Mouse (Mus musculus): ENCODE data around the gene Ankrd13a.
"Not testable (repeated sequence)": the region's sequence is repeated elsewhere in the genome, so short reads cannot be mapped to it uniquely, and the experiment has no call there.

Gene Ankrd13a

GRCm38 (mm10) chr5:114829740-114830139 is 55.3 kb downstream of the Ankrd13a start:
- DNase-seq (ENCODE audit: low read depth, low spot score), result no peak

- peak; percentile 61 for DNase-seq (ENCODE audit: low read depth, low spot score)
These were observed 62.4 kb downstream of the Ankrd13a start for GRCm38 (mm10) chr5:114836886-114837285.

- DNase-seq (ENCODE audit: low read depth, low spot score), result not testable (repeated sequence)
These were observed 66.0 kb downstream of the Ankrd13a start for GRCm38 (mm10) chr5:114840481-114840880.

- not testable (repeated sequence) for DNase-seq (ENCODE audit: low read depth, low spot score)
These were observed 67.7 kb downstream of the Ankrd13a start for GRCm38 (mm10) chr5:114842155-114842554.

DNA sequence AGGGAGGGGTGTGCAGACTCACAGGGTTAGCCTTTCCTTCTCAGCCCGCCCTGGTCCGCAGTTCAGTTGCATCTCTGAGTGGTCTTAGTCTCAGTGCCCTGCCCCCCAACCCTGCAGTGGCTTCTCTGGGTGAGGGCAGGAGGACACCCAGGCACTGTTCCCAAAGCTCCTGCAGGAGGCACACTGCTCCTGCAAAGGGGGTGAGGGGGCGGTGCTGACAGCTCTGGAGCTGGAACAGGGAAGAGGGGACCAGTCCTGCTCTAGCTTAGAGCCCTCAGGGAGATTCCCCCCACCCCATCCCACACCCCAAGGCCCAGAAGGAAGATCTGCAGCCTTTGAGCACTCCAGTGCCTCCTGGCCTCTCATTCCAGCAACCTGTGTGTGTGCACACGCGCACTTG is 68.2 kb downstream of the Ankrd13a start:
- no peak for DNase-seq (ENCODE audit: low read depth, low spot score)

GRCm38 (mm10) chr5:114844371-114844770 is 69.9 kb downstream of the Ankrd13a start:
- DNase-seq (ENCODE audit: low read depth, low spot score), result not testable (repeated sequence)

- DNase-seq (ENCODE audit: low read depth, low spot score), result no peak
These were observed 77.2 kb downstream of the Ankrd13a start for GRCm38 (mm10) chr5:114851565-114852236.

GRCm38 (mm10) chr5:114853364-114853763 is 78.9 kb downstream of the Ankrd13a start, which contains the start of gene 4930519G04Rik:
4930519G04Rik (plus strand) TSS chr5:114853664.
- not testable (repeated sequence) for DNase-seq (ENCODE audit: low read depth, low spot score)

Data from R1 (cell line).